24 mouse cellular contexts compared by ENCODE assay signal in the genomic region with DNA sequence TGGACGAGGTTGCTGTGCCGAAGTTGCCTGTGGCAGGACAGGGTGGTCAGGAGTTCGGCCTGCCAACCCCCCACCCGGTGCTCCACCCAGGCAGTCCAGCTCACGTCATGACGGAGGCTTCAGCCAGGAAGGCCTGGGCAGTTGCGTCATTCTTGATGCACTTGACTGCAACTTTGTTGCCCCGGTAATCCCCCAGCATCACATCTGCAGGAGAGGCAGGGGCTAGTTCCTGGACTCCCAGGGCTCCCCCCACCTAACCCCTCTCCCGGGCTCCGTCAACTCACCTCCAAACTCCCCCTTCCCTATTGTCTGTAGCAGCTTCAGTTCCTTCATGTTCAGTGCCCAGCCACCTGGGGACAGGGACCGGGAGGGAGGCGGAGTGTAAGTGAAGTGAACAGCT. TPM values are rescaled to one million over a fixed set of nuclear protein-coding genes. Genes with fewer than 3 reads are reported as not detected.
DNase-seq lines count a peak whose midpoint lies in the region; ATAC-seq and TF ChIP-seq lines count a peak whose summit lies in the region.
"Had no signal": no experiment of that assay in that cellular context is flagged by ENCODE, and none has a peak within 500 bp of the region (broad histone marks: within the 10 kb centered on the region; RNA-seq: fewer than 3 reads in every experiment).

No protein-coding gene starts in this region.

- H3K36me3 ChIP-seq in heart, embryonic 14.5 days (ENCODE audit: control insufficient read depth, insufficient read depth, low read length): peaks cover 74% of the 10 kb centered on the region
- H3K36me3 ChIP-seq in heart, embryonic 11.5 days (ENCODE audit: control insufficient read depth, insufficient read depth, low read length): peaks cover 30% of the 10 kb centered on the region
- peaks cover 65% of the 10 kb centered on the region for H3K36me3 ChIP-seq in liver, postnatal 0 days (replicated peaks; ENCODE audit: insufficient read depth, low read length)
- peaks cover 56% of the 10 kb centered on the region for H3K36me3 ChIP-seq in liver, embryonic 11.5 days (ENCODE audit: control insufficient read depth, insufficient read depth, low read length)
- peaks cover 47% of the 10 kb centered on the region for H3K36me3 ChIP-seq in midbrain, embryonic 15.5 days (replicated peaks)
- peaks cover 76% of the 10 kb centered on the region for H3K36me3 ChIP-seq in midbrain, postnatal 0 days (ENCODE audit: insufficient read depth, low read length)
- H3K36me3 ChIP-seq in embryonic facial prominence, embryonic 15.5 days: peaks cover 80% of the 10 kb centered on the region
- H3K36me3 ChIP-seq in limb, embryonic 10.5 days: peaks cover 97% of the 10 kb centered on the region

- peaks cover 5% of the 10 kb centered on the region in 2 experiments; a peak in 2 of 4 replicates for H3K4me1 ChIP-seq in heart, embryonic 14.5 days (ENCODE audit: control insufficient read depth in 2 of 2, insufficient read depth in 2 of 2, low read length in 2 of 2)
- H3K4me1 ChIP-seq in heart, embryonic 11.5 days (ENCODE audit: control insufficient read depth, insufficient read depth, low read length): peaks cover 4% of the 10 kb centered on the region; the same call in 1 of the 2 replicates
- H3K4me1 ChIP-seq in liver, postnatal 0 days (ENCODE audit: insufficient read depth): peaks cover under 1% of the 10 kb centered on the region
- peaks cover 3% of the 10 kb centered on the region; the same call in 1 of the 2 replicates for H3K4me1 ChIP-seq in liver, embryonic 11.5 days (replicated peaks; ENCODE audit: control insufficient read depth, insufficient read depth, low read length)
- peaks cover 3% of the 10 kb centered on the region; the same call in 1 of the 2 replicates for H3K4me1 ChIP-seq in midbrain, embryonic 15.5 days
- no peaks in the 10 kb centered on the region for H3K4me1 ChIP-seq in midbrain, postnatal 0 days (ENCODE audit: insufficient read depth, low read length)
- peaks cover 8% of the 10 kb centered on the region for H3K4me1 ChIP-seq in embryonic facial prominence, embryonic 15.5 days
- peaks cover 3% of the 10 kb centered on the region for H3K4me1 ChIP-seq in limb, embryonic 10.5 days

- no peak overlapping the region for H3K9ac ChIP-seq in heart, embryonic 14.5 days (ENCODE audit: low read length)
- H3K9ac ChIP-seq in heart, embryonic 11.5 days (ENCODE audit: low read depth, low read length): no peak overlapping the region
- H3K9ac ChIP-seq in liver, postnatal 0 days (replicated peaks): no peak overlapping the region
- H3K9ac ChIP-seq in liver, embryonic 11.5 days (ENCODE audit: low read depth, low read length): no peak overlapping the region
- no peak overlapping the region for H3K9ac ChIP-seq in midbrain, embryonic 15.5 days
- no peak overlapping the region for H3K9ac ChIP-seq in midbrain, postnatal 0 days (replicated peaks; ENCODE audit: low read length, poor library complexity, severe bottlenecking)
- no peak overlapping the region for H3K9ac ChIP-seq in embryonic facial prominence, embryonic 15.5 days
- H3K9ac ChIP-seq: limb, embryonic 13.5 days; liver, embryonic 13.5 days had no signal

- no peak overlapping the region for H3K4me2 ChIP-seq in heart, embryonic 14.5 days (ENCODE audit: low read length)
- no peak overlapping the region for H3K4me2 ChIP-seq in heart, embryonic 11.5 days
- H3K4me2 ChIP-seq in liver, postnatal 0 days (ENCODE audit: low read depth, low read length): no peak overlapping the region
- H3K4me2 ChIP-seq in liver, embryonic 11.5 days: no peak overlapping the region
- H3K4me2 ChIP-seq in midbrain, embryonic 15.5 days: no peak overlapping the region
- H3K4me2 ChIP-seq in midbrain, postnatal 0 days (ENCODE audit: low read depth, low read length, poor library complexity, severe bottlenecking): no peak overlapping the region
- no peak overlapping the region for H3K4me2 ChIP-seq in embryonic facial prominence, embryonic 15.5 days (replicated peaks)
- H3K4me2 ChIP-seq: limb, embryonic 13.5 days; liver, embryonic 13.5 days had no signal

- TF ChIP-seq CTCF in liver, postnatal 0 days (IDR thresholded peaks at IDR 0.05; ENCODE audit: low read depth): no peak
- TF ChIP-seq CTCF in midbrain, postnatal 0 days (IDR thresholded peaks at IDR 0.05): no peak

- WGBS in heart, embryonic 14.5 days: 86% methylated on average over 12 of the region's 12 CpGs
- 83% methylated on average over 12 of the region's 12 CpGs for WGBS in heart, embryonic 11.5 days (ENCODE audit: insufficient replicate concordance)
- WGBS in liver, postnatal 0 days (ENCODE audit: insufficient replicate concordance): 83% methylated on average over 11 of the region's 12 CpGs
- WGBS in liver, embryonic 11.5 days: 91% methylated on average over 12 of the region's 12 CpGs
- 95% methylated on average over 12 of the region's 12 CpGs for WGBS in midbrain, embryonic 15.5 days
- WGBS in midbrain, postnatal 0 days: 92% methylated on average over 12 of the region's 12 CpGs
- 91% methylated on average over 12 of the region's 12 CpGs for WGBS in embryonic facial prominence, embryonic 15.5 days
- 92% methylated on average over 12 of the region's 12 CpGs for whole genome bisulfite sequencing in limb, embryonic 10.5 days

- no peak for DNase-seq in liver, postnatal 0 days
- DNase-seq in liver, embryonic 11.5 days (ENCODE audit: low spot score): no peak
- no peak for DNase-seq in midbrain, postnatal 0 days (ENCODE audit: low spot score)
- no peak for DNase-seq in limb, embryonic 10.5 days (ENCODE audit: low spot score)

- no peak overlapping the region for H3K4me3 ChIP-seq in heart, embryonic 14.5 days (ENCODE audit: control insufficient read depth in 1 of 2, insufficient read depth in 1 of 2, low read depth in 1 of 2, low read length in 2 of 2)
- no peak overlapping the region for H3K4me3 ChIP-seq in heart, embryonic 11.5 days (ENCODE audit: low read depth, low read length)
- no peak overlapping the region for H3K4me3 ChIP-seq in liver, postnatal 0 days (ENCODE audit: low read depth, low read length)
- H3K4me3 ChIP-seq in liver, embryonic 11.5 days (ENCODE audit: low read depth, low read length): no peak overlapping the region
- H3K4me3 ChIP-seq in midbrain, embryonic 15.5 days: no peak overlapping the region
- no peak overlapping the region for H3K4me3 ChIP-seq in midbrain, postnatal 0 days (ENCODE audit: low read depth, low read length)
- H3K4me3 ChIP-seq in embryonic facial prominence, embryonic 15.5 days (replicated peaks): no peak overlapping the region
- H3K4me3 ChIP-seq in limb, embryonic 10.5 days: no peak overlapping the region
- H3K4me3 ChIP-seq: forebrain, embryonic 10.5 days; gastrocnemius, adult 2 months; limb, embryonic 13.5 days; liver, embryonic 13.5 days had no signal

- TF ChIP-seq EP300 in liver, postnatal 0 days (IDR thresholded peaks at IDR 0.05; ENCODE audit: low read depth): no peak

- no peak overlapping the region for H3K27ac ChIP-seq in heart, embryonic 14.5 days (replicated peaks in 1 of 2; ENCODE audit: control insufficient read depth in 1 of 2, insufficient read depth in 1 of 2, low read depth in 2 of 2, low read length in 2 of 2)
- H3K27ac ChIP-seq in heart, embryonic 11.5 days (ENCODE audit: low read depth, low read length): no peak overlapping the region
- H3K27ac ChIP-seq in liver, postnatal 0 days (ENCODE audit: low read depth): peak overlapping the region; percentile 11; the same call in 1 of the 2 replicates
- no peak overlapping the region for H3K27ac ChIP-seq in liver, embryonic 11.5 days (ENCODE audit: low read depth, low read length)
- H3K27ac ChIP-seq in midbrain, embryonic 15.5 days: no peak overlapping the region
- H3K27ac ChIP-seq in midbrain, postnatal 0 days (ENCODE audit: low read depth, low read length): no peak overlapping the region
- no peak overlapping the region for H3K27ac ChIP-seq in embryonic facial prominence, embryonic 15.5 days (replicated peaks)
- H3K27ac ChIP-seq in limb, embryonic 10.5 days: no peak overlapping the region
- H3K27ac ChIP-seq: forebrain, embryonic 10.5 days; gastrocnemius, adult 2 months; limb, embryonic 13.5 days; liver, embryonic 13.5 days had no signal

- no peaks in the 10 kb centered on the region for H3K9me3 ChIP-seq in heart, embryonic 14.5 days (ENCODE audit: control insufficient read depth, low read length)
- H3K9me3 ChIP-seq in heart, embryonic 11.5 days (replicated peaks; ENCODE audit: control insufficient read depth, low read length): no peaks in the 10 kb centered on the region
- no peaks in the 10 kb centered on the region for H3K9me3 ChIP-seq in liver, postnatal 0 days (ENCODE audit: low read length)
- no peaks in the 10 kb centered on the region for H3K9me3 ChIP-seq in liver, embryonic 11.5 days (ENCODE audit: control insufficient read depth, low read length)
- no peaks in the 10 kb centered on the region for H3K9me3 ChIP-seq in midbrain, embryonic 15.5 days
- H3K9me3 ChIP-seq in midbrain, postnatal 0 days (ENCODE audit: low read length): no peaks in the 10 kb centered on the region
- no peaks in the 10 kb centered on the region for H3K9me3 ChIP-seq in embryonic facial prominence, embryonic 15.5 days (replicated peaks)
- H3K9me3 ChIP-seq in limb, embryonic 10.5 days (replicated peaks): no peaks in the 10 kb centered on the region
- H3K9me3 ChIP-seq: forebrain, embryonic 10.5 days; limb, embryonic 13.5 days; liver, embryonic 13.5 days had no signal

- 0 out of 2 replicates have a peak, but pooled peaks have one; percentile 1 for ATAC-seq in heart, embryonic 14.5 days (ENCODE audit: insufficient number of reproducible peaks, insufficient read depth, low FRiP score, low read depth)
- ATAC-seq in heart, embryonic 11.5 days (replicated peaks; ENCODE audit: insufficient number of reproducible peaks, low FRiP score, low TSS enrichment): no peak
- ATAC-seq in liver, postnatal 0 days: no peak
- no peak for ATAC-seq in liver, embryonic 11.5 days (replicated peaks; ENCODE audit: low FRiP score)
- ATAC-seq in midbrain, embryonic 15.5 days (replicated peaks): peak; percentile 15; the same call in 1 of the 2 replicates
- ATAC-seq in midbrain, postnatal 0 days (ENCODE audit: low FRiP score): no peak
- ATAC-seq in embryonic facial prominence, embryonic 15.5 days (ENCODE audit: insufficient number of reproducible peaks, low FRiP score, low TSS enrichment, low read depth): 0 out of 2 replicates have a peak, but pooled peaks have one; percentile 5

- no peaks in the 10 kb centered on the region for H3K27me3 ChIP-seq in heart, embryonic 14.5 days (ENCODE audit: control insufficient read depth, insufficient read depth, low read length)
- no peaks in the 10 kb centered on the region for H3K27me3 ChIP-seq in heart, embryonic 11.5 days (ENCODE audit: control insufficient read depth, insufficient read depth, low read length)
- H3K27me3 ChIP-seq in liver, postnatal 0 days (ENCODE audit: insufficient read depth, low read length): no peaks in the 10 kb centered on the region
- no peaks in the 10 kb centered on the region for H3K27me3 ChIP-seq in liver, embryonic 11.5 days (replicated peaks; ENCODE audit: control insufficient read depth, insufficient read depth, low read length)
- H3K27me3 ChIP-seq in midbrain, embryonic 15.5 days (replicated peaks): no peaks in the 10 kb centered on the region
- H3K27me3 ChIP-seq in midbrain, postnatal 0 days (ENCODE audit: insufficient read depth, low read length): no peaks in the 10 kb centered on the region
- no peaks in the 10 kb centered on the region for H3K27me3 ChIP-seq in embryonic facial prominence, embryonic 15.5 days
- H3K27me3 ChIP-seq in limb, embryonic 10.5 days (ENCODE audit: low read depth, poor library complexity, severe bottlenecking): no peaks in the 10 kb centered on the region
- H3K27me3 ChIP-seq: limb, embryonic 13.5 days; liver, embryonic 13.5 days had no signal

RNA-seq across cellular contexts. Expression of gene Lman1l, which starts 8.1 kb away (rescaled TPM):
- polyA plus RNA-seq in heart, embryonic 14.5 days (2014; fragmentation: Nextera tagmentation; extraction: Ambion mirVana): 0.12 TPM in 1 of 2 replicates, not detected in the other
- not detected in 2 replicates for polyA plus RNA-seq in heart, embryonic 11.5 days (2014; fragmentation: Nextera tagmentation; extraction: Ambion mirVana)
- polyA plus RNA-seq in liver, postnatal 0 days (2015; fragmentation: Nextera tagmentation; extraction: Ambion mirVana): not detected in 2 replicates
- polyA plus RNA-seq in liver, embryonic 11.5 days (2014; fragmentation: Nextera tagmentation; extraction: Ambion mirVana): not detected in 2 replicates
- polyA plus RNA-seq in midbrain, embryonic 15.5 days (2015; fragmentation: Nextera tagmentation; extraction: Ambion mirVana): not detected in 2 replicates
- not detected in 2 replicates for total RNA-seq in midbrain, postnatal 0 days (2014; rRNA removed)
- polyA plus RNA-seq in midbrain, postnatal 0 days (2015; fragmentation: Nextera tagmentation; extraction: Ambion mirVana): 0.10 TPM in 1 of 2 replicates, not detected in the other
- polyA plus RNA-seq in embryonic facial prominence, embryonic 15.5 days (2015; fragmentation: Nextera tagmentation; extraction: Ambion mirVana): not detected in 2 replicates
- not detected in 2 replicates for polyA plus RNA-seq in limb, embryonic 10.5 days (2016; fragmentation: Nextera tagmentation; extraction: Ambion mirVana)
- total RNA-seq: adrenal gland, postnatal 14 days; gastrocnemius, adult 2 months; gastrocnemius, postnatal 4 days; heart, postnatal 10 days; left cerebral cortex, postnatal 14 days; megakaryocyte, adult 5-6 weeks had no signal
- polyA plus RNA-seq: cerebellum, adult 2 months; forebrain, embryonic 10.5 days; hindbrain, embryonic 11.5 days; limb, embryonic 13.5 days; neural tube, embryonic 11.5 days had no signal

RNA-seq across cellular contexts. Expression of gene Cplx3, which starts 22.6 kb away (rescaled TPM):
- not detected in 2 replicates for polyA plus RNA-seq in heart, embryonic 14.5 days (2014; fragmentation: Nextera tagmentation; extraction: Ambion mirVana)
- polyA plus RNA-seq in heart, embryonic 11.5 days (2014; fragmentation: Nextera tagmentation; extraction: Ambion mirVana): not detected in 2 replicates
- not detected in 2 replicates for polyA plus RNA-seq in liver, postnatal 0 days (2015; fragmentation: Nextera tagmentation; extraction: Ambion mirVana)
- polyA plus RNA-seq in liver, embryonic 11.5 days (2014; fragmentation: Nextera tagmentation; extraction: Ambion mirVana): not detected in 2 replicates
- 0.63 and 1.5 TPM in 2 replicates for polyA plus RNA-seq in midbrain, embryonic 15.5 days (2015; fragmentation: Nextera tagmentation; extraction: Ambion mirVana)
- total RNA-seq in midbrain, postnatal 0 days (2014; rRNA removed): 0.09 TPM in 1 of 2 replicates, not detected in the other
- polyA plus RNA-seq in midbrain, postnatal 0 days (2015; fragmentation: Nextera tagmentation; extraction: Ambion mirVana): 1.9 and 2.2 TPM in 2 replicates
- not detected in 2 replicates for polyA plus RNA-seq in embryonic facial prominence, embryonic 15.5 days (2015; fragmentation: Nextera tagmentation; extraction: Ambion mirVana)
- polyA plus RNA-seq in limb, embryonic 10.5 days (2016; fragmentation: Nextera tagmentation; extraction: Ambion mirVana): not detected in 2 replicates
- total RNA-seq: adrenal gland, postnatal 14 days; gastrocnemius, adult 2 months; gastrocnemius, postnatal 4 days; heart, postnatal 10 days; megakaryocyte, adult 5-6 weeks had no signal
- polyA plus RNA-seq: inflammation-experienced regulatory T-cells, adult 6 months; limb, embryonic 13.5 days; liver, embryonic 13.5 days; spleen, adult 2 months had no signal

RNA-seq across cellular contexts. Expression of gene Csk, which starts 24.7 kb away (rescaled TPM):
- 13.1 and 14.9 TPM in 2 replicates for polyA plus RNA-seq in heart, embryonic 14.5 days (2014; fragmentation: Nextera tagmentation; extraction: Ambion mirVana)
- 15.9 and 18.6 TPM in 2 replicates for polyA plus RNA-seq in heart, embryonic 11.5 days (2014; fragmentation: Nextera tagmentation; extraction: Ambion mirVana)
- polyA plus RNA-seq in liver, postnatal 0 days (2015; fragmentation: Nextera tagmentation; extraction: Ambion mirVana): 13.6 and 15.5 TPM in 2 replicates
- polyA plus RNA-seq in liver, embryonic 11.5 days (2014; fragmentation: Nextera tagmentation; extraction: Ambion mirVana): 45.2 and 47.7 TPM in 2 replicates
- 36.8 and 39.9 TPM in 2 replicates for polyA plus RNA-seq in midbrain, embryonic 15.5 days (2015; fragmentation: Nextera tagmentation; extraction: Ambion mirVana)
- total RNA-seq in midbrain, postnatal 0 days (2014; rRNA removed): 133 and 152 TPM in 2 replicates
- polyA plus RNA-seq in midbrain, postnatal 0 days (2015; fragmentation: Nextera tagmentation; extraction: Ambion mirVana): 42.4 and 45.5 TPM in 2 replicates
- polyA plus RNA-seq in embryonic facial prominence, embryonic 15.5 days (2015; fragmentation: Nextera tagmentation; extraction: Ambion mirVana): 35.9 and 36.1 TPM in 2 replicates
- polyA plus RNA-seq in limb, embryonic 10.5 days (2016; fragmentation: Nextera tagmentation; extraction: Ambion mirVana): 33.2 and 40.1 TPM in 2 replicates

RNA-seq across cellular contexts. Expression of gene Ulk3, which starts 39.5 kb away (rescaled TPM):
- polyA plus RNA-seq in heart, embryonic 14.5 days (2014; fragmentation: Nextera tagmentation; extraction: Ambion mirVana): 10.9 and 15.0 TPM in 2 replicates
- 10.0 and 12.4 TPM in 2 replicates for polyA plus RNA-seq in heart, embryonic 11.5 days (2014; fragmentation: Nextera tagmentation; extraction: Ambion mirVana)
- 3.6 and 3.7 TPM in 2 replicates for polyA plus RNA-seq in liver, postnatal 0 days (2015; fragmentation: Nextera tagmentation; extraction: Ambion mirVana)
- polyA plus RNA-seq in liver, embryonic 11.5 days (2014; fragmentation: Nextera tagmentation; extraction: Ambion mirVana): 8.4 and 11.6 TPM in 2 replicates
- polyA plus RNA-seq in midbrain, embryonic 15.5 days (2015; fragmentation: Nextera tagmentation; extraction: Ambion mirVana): 35.4 and 39.0 TPM in 2 replicates
- total RNA-seq in midbrain, postnatal 0 days (2014; rRNA removed): 18.9 and 23.3 TPM in 2 replicates
- polyA plus RNA-seq in midbrain, postnatal 0 days (2015; fragmentation: Nextera tagmentation; extraction: Ambion mirVana): 17.4 and 19.9 TPM in 2 replicates
- 22.7 and 28.5 TPM in 2 replicates for polyA plus RNA-seq in embryonic facial prominence, embryonic 15.5 days (2015; fragmentation: Nextera tagmentation; extraction: Ambion mirVana)
- 10.1 and 12.0 TPM in 2 replicates for polyA plus RNA-seq in limb, embryonic 10.5 days (2016; fragmentation: Nextera tagmentation; extraction: Ambion mirVana)

RNA-seq across cellular contexts. Expression of gene Cyp1a2, which starts 54.8 kb away (rescaled TPM):
- not detected in 2 replicates for polyA plus RNA-seq in heart, embryonic 14.5 days (2014; fragmentation: Nextera tagmentation; extraction: Ambion mirVana)
- polyA plus RNA-seq in heart, embryonic 11.5 days (2014; fragmentation: Nextera tagmentation; extraction: Ambion mirVana): not detected in 2 replicates
- 19.9 and 30.7 TPM in 2 replicates for polyA plus RNA-seq in liver, postnatal 0 days (2015; fragmentation: Nextera tagmentation; extraction: Ambion mirVana)
- polyA plus RNA-seq in liver, embryonic 11.5 days (2014; fragmentation: Nextera tagmentation; extraction: Ambion mirVana): not detected in 2 replicates
- polyA plus RNA-seq in midbrain, embryonic 15.5 days (2015; fragmentation: Nextera tagmentation; extraction: Ambion mirVana): not detected in 2 replicates
- not detected in 2 replicates for total RNA-seq in midbrain, postnatal 0 days (2014; rRNA removed)
- polyA plus RNA-seq in midbrain, postnatal 0 days (2015; fragmentation: Nextera tagmentation; extraction: Ambion mirVana): not detected in 2 replicates
- not detected in 2 replicates for polyA plus RNA-seq in embryonic facial prominence, embryonic 15.5 days (2015; fragmentation: Nextera tagmentation; extraction: Ambion mirVana)
- polyA plus RNA-seq in limb, embryonic 10.5 days (2016; fragmentation: Nextera tagmentation; extraction: Ambion mirVana): not detected in 2 replicates
- total RNA-seq: gastrocnemius, adult 2 months; heart, postnatal 10 days; left cerebral cortex, postnatal 14 days; megakaryocyte, adult 5-6 weeks had no signal
- polyA plus RNA-seq: C2C12; cerebellum, adult 2 months; forebrain, embryonic 10.5 days; frontal cortex, adult 2 months; hindbrain, embryonic 11.5 days; inflammation-experienced regulatory T-cells, adult 6 months; limb, embryonic 13.5 days; neural tube, embryonic 11.5 days; spleen, adult 2 months had no signal

Comparison
In these comparisons a context has a peak if more than half of its experiments do, and no peak if none do; other contexts are left out.
1. ATAC-seq: peak in heart, embryonic 14.5 days (single experiment), midbrain, embryonic 15.5 days (single experiment) and embryonic facial prominence, embryonic 15.5 days (single experiment); none in heart, embryonic 11.5 days (single experiment), liver, postnatal 0 days (single experiment), liver, embryonic 11.5 days (single experiment) and midbrain, postnatal 0 days (single experiment).